Mouse (Mus musculus) G1E-ER4 (cell line): ENCODE results near the gene Ppp6r2. TPM values are rescaled to one million over a fixed set of nuclear protein-coding genes. Genes with fewer than 3 reads are reported as not detected.

Experiments used
- GATA1 ChIP-seq: IDR thresholded peaks from one replicate; pipeline ENCODE4 v1.8.0; 2012; ENCODE audit warnings: low read length, inconsistent platforms
- polyA plus RNA-seq: library from polyadenylated mRNA; stranded (reverse); fragments of >175 nt; gene quantifications from 2 replicates; pipeline ENCODE4 v1.2.3, GENCODE M21; 2012

The Ppp6r2 gene
- polyA plus RNA-seq, 1 experiment: 336 TPM

- no peak for TF ChIP-seq GATA1
These were observed 71.2 kb downstream of the Ppp6r2 start for GRCm38 (mm10) chr15:89282546-89282945.

GRCm38 (mm10) chr15:89284094-89284493 is 72.7 kb downstream of the Ppp6r2 start:
- TF ChIP-seq GATA1: no peak

GRCm38 (mm10) chr15:89285004-89285403 is 73.7 kb downstream of the Ppp6r2 start:
- no peak for TF ChIP-seq GATA1

GRCm38 (mm10) chr15:89285478-89285877 is 74.1 kb downstream of the Ppp6r2 start:
- peak; percentile 13 for TF ChIP-seq GATA1

- no peak for TF ChIP-seq GATA1
These were observed 74.8 kb downstream of the Ppp6r2 start for GRCm38 (mm10) chr15:89286114-89286513.

- no peak for TF ChIP-seq GATA1
These were observed 75.2 kb downstream of the Ppp6r2 start for GRCm38 (mm10) chr15:89286582-89286981.

GRCm38 (mm10) chr15:89288227-89288767 is 76.9 kb downstream of the Ppp6r2 start:
- no peak for TF ChIP-seq GATA1

GRCm38 (mm10) chr15:89289455-89289854 is 78.1 kb downstream of the Ppp6r2 start:
- TF ChIP-seq GATA1: no peak

- TF ChIP-seq GATA1: no peak
These were observed 80.2 kb downstream of the Ppp6r2 start for GRCm38 (mm10) chr15:89291521-89291920.

GRCm38 (mm10) chr15:89292795-89293194 is 81.4 kb downstream of the Ppp6r2 start:
- TF ChIP-seq GATA1: no peak

GRCm38 (mm10) chr15:89293778-89294177 is 82.4 kb downstream of the Ppp6r2 start:
- TF ChIP-seq GATA1: no peak

GRCm38 (mm10) chr15:89295580-89296165 is 84.3 kb downstream of the Ppp6r2 start:
- TF ChIP-seq GATA1: no peak

GRCm38 (mm10) chr15:89296465-89296864 is 85.1 kb downstream of the Ppp6r2 start:
- TF ChIP-seq GATA1: no peak

- no peak for TF ChIP-seq GATA1
These were observed 86.3 kb downstream of the Ppp6r2 start for GRCm38 (mm10) chr15:89297695-89298094.

- no peak for TF ChIP-seq GATA1
These were observed 88.8 kb downstream of the Ppp6r2 start for GRCm38 (mm10) chr15:89300180-89300579.

- TF ChIP-seq GATA1: no peak
These were observed 89.2 kb downstream of the Ppp6r2 start for GRCm38 (mm10) chr15:89300600-89300999.

- no peak for TF ChIP-seq GATA1
These were observed 94.6 kb downstream of the Ppp6r2 start for GRCm38 (mm10) chr15:89305966-89306365.
